Mouse (Mus musculus) G1E-ER4 (cell line): ENCODE data around the gene Ccdc188. TPM values are rescaled to one million over a fixed set of nuclear protein-coding genes. Genes with fewer than 3 reads are reported as not detected.

Experiments used
- GATA1 ChIP-seq: IDR thresholded peaks from one replicate; pipeline ENCODE4 v1.8.0; 2012; ENCODE audit warnings: low read length, inconsistent platforms
- polyA plus RNA-seq: library from polyadenylated mRNA; stranded (reverse); fragments of >175 nt; gene quantifications from 2 replicates; pipeline ENCODE4 v1.2.3, GENCODE M21; 2012

Ccdc188 gene
- polyA plus RNA-seq, 1 experiment = not detected

- TF ChIP-seq GATA1 = no peak
Measured at GRCm38 (mm10) chr16:18195068-18195467, 22.6 kb upstream of the Ccdc188 start.

GRCm38 (mm10) chr16:18197881-18198280 is 19.8 kb upstream of the Ccdc188 start:
- no peak for TF ChIP-seq GATA1

GRCm38 (mm10) chr16:18198365-18199098 is 19.1 kb upstream of the Ccdc188 start:
- no peak for TF ChIP-seq GATA1

GRCm38 (mm10) chr16:18200062-18200461 is 17.6 kb upstream of the Ccdc188 start:
- TF ChIP-seq GATA1 = no peak

GRCm38 (mm10) chr16:18201620-18202019 is 16.1 kb upstream of the Ccdc188 start:
- TF ChIP-seq GATA1 = no peak

DNA sequence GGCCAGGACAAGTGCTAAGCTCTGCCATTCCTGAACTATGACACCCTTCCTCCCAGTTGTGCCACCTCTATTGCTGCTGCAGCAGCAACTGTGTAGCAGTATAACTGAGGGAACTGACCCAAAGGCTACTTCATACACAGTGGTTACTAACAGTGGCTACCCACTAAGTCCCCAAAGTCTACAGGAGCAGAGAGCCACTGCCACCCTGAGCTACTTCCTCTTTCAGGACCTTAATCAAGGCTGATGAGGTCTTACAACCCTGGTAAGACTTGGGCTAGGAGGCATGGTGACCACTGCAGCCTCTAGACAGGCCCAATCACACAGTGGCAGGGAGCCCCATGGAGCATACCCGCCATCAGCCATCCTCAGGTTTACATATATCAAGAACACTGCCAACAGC is 15.6 kb upstream of the Ccdc188 start:
- no peak for TF ChIP-seq GATA1

GRCm38 (mm10) chr16:18203430-18204091 is 14.1 kb upstream of the Ccdc188 start:
- no peak for TF ChIP-seq GATA1

DNA sequence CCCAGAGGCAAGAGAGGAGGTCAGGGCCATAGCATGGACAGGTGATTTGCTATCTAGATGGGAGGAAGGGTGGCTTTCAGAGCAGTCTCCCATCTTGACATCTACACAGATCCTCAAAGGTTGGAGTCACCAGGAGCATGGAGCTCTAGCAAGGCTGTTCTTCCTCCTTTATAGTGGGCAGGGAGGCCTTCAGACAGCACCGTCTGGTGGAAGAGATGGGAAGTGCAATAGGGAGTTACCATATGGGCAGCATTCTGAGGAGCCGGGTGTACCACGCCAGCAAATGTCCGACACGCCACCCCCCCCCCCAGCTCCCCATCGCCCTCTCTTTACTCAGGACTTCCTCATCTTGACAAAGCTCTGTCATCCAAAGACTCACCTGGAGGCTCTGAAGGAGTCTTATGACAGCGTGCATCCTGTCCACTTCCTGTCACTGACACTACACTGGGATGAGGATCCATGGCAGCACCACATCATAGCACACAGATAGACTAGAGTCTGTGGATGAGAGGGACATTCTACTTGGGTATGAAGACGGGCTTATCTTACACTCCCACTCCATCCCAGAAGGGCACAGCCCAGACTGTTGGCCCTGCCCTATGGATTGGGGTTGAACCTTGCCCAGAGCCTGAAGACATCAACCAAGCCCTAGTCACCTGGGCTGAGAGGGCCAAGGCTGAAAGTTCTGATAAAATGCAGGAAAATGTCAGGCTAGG is 6.8 kb upstream of the Ccdc188 start:
- no peak for TF ChIP-seq GATA1

DNA sequence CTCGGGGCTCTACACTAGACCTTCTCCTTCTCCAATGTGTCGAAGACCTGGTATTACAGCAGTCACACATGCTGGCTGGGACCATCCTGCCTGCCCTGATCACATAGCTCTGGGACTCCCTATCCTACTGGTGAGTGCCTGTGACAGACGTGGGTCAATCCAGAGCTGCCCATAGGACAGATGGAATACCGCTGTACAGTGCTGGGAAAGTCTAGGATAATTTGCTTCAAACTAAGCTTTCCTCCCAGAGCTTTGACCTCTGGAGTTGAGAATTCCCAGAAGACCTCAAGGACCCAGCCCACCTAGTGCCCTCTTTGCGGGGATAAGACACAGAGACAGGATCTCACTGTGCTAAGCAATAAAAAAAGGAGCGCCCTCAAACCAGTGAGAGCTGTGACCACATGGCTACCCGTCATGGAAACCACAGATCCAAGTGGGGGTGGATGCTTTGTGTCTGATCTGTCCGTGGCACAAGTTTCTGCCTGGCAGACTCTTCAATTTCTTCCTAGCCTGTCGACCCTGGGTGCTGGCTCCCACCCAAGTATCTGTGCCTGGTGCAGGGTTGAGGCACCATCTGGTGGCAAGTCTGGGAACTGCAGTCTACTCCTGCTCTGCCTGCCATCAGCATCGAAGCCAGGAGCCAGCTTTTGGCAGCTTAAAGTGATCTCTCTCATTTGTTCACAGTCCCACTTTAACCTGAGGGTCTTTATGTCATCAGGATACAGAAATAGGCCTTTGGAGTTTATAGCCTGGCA is 6.1 kb upstream of the Ccdc188 start:
- no peak for TF ChIP-seq GATA1

GRCm38 (mm10) chr16:18213689-18214088 is 4.0 kb upstream of the Ccdc188 start:
- TF ChIP-seq GATA1 = no peak

GRCm38 (mm10) chr16:18214858-18215257 is 2.8 kb upstream of the Ccdc188 start:
- no peak for TF ChIP-seq GATA1

DNA sequence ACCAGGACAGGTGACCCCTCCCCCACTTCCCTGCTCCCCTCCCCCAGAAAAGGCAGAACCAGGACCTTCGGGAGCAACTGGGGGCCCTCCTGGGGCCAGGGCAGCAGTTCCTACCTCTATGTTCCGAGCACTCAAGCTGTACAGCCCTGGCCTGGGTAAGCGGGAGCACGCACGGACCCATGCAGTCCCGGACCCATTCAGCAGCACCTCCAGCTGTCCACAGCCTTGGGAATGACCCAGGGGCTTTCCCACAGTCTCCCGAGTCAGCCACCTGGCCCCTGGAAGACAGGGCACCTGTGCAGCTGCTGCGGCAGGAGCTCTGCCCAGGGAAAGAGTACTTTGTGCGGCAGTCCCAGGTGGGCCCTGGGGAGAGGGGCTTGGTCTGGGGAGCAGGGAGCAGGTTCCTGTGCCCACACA is 909 bp downstream of the Ccdc188 start:
- no peak for TF ChIP-seq GATA1

- TF ChIP-seq GATA1 = no peak
Measured at GRCm38 (mm10) chr16:18220001-18220400, 2.3 kb downstream of the Ccdc188 start.

DNA sequence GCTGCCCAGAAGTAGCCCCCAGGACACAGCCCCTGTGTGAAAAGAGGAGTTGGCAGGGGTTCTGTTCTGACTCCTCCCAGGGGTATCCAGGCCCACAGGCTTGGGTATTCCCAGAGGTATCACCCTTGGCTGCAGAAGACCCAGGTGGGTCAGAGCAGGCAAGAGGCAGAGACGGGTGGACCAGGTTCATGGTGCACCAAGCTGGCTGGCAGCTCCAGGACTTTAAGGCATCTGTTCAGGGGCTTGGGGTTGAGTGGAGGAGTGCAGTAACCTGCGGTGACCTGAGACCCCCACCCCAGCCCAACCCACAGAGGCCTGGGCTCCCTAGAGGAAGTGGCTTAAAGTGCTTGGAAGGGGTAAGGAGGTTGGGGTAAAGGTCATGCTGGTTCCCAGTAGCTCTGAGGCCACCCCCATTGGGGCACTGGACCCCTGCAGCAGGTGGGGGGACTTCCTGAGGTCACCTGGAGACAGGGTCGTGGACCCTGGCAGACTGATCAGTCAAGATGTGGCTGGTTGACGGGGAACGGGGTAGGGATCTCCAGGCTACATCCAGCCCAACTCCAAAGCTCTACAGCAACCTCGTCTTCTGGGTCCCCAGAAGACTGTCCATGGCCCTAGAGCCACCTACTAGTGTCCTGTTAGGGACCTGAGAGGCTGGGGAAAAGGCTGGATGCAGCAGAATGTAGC is 3.3 kb downstream of the Ccdc188 start:
- TF ChIP-seq GATA1 = no peak

DNA sequence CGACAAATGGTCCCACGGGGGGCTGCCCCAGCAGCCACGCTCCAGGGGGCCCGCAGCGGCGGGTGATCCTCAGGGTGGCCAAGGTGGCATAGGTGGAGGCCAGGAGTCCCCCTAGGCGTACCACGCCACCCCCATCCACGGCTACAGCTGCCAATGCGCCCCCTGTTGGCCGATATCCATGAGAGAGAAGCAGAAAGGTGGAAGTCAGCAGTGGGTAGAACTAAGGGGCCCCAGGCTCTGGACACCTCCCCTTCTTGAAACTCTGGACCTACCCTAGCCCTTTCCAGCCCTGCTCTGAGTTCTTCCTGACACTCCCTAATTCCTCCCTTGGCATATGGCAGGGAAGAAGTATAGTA is 3.8 kb downstream of the Ccdc188 start:
- TF ChIP-seq GATA1 = no peak
